Mouse (Mus musculus): ENCODE results near the gene Atxn7l1. TPM values are rescaled to one million over a fixed set of nuclear protein-coding genes. Genes with fewer than 3 reads are reported as not detected.

The Atxn7l1 gene
- polyA plus RNA-seq, 1 experiment = 176 TPM

- TF ChIP-seq POLR2A (IDR thresholded peaks at IDR 0.05; ENCODE audit: control insufficient read depth, low read depth, low read length) (no peak), CTCF (IDR thresholded peaks at IDR 0.05; ENCODE audit: control insufficient read depth, insufficient read depth, insufficient replicate concordance, low read depth, low read length) (no peak)
- H3K4me1 ChIP-seq (ENCODE audit: control insufficient read depth, insufficient read depth, low read length) = peaks cover 8% of the 10 kb centered on the region
- H3K27ac ChIP-seq (ENCODE audit: control insufficient read depth, insufficient read depth, low read depth, low read length) = no peak overlapping the region
- H3K4me3 ChIP-seq (ENCODE audit: control insufficient read depth, low read depth, low read length) = no peak overlapping the region
- H3K36me3 ChIP-seq (ENCODE audit: control insufficient read depth, insufficient read depth, low read length) = no peaks in the 10 kb centered on the region
- no peaks in the 10 kb centered on the region for H3K27me3 ChIP-seq (ENCODE audit: control insufficient read depth, insufficient read depth, low read length)
Observed at GRCm38 (mm10) chr12:33334511-33334910, 187.0 kb downstream of the Atxn7l1 start.

- Histone ChIP-seq H3K36me3 (ENCODE audit: control insufficient read depth, insufficient read depth, low read length) (no peaks in the 10 kb centered on the region), H3K27ac (ENCODE audit: control insufficient read depth, insufficient read depth, low read depth, low read length) (no peak overlapping the region), H3K27me3 (ENCODE audit: control insufficient read depth, insufficient read depth, low read length) (no peaks in the 10 kb centered on the region), H3K4me3 (ENCODE audit: control insufficient read depth, low read depth, low read length) (no peak overlapping the region), H3K4me1 (ENCODE audit: control insufficient read depth, insufficient read depth, low read length) (peaks cover 5% of the 10 kb centered on the region)
- TF ChIP-seq CTCF (IDR thresholded peaks at IDR 0.05; ENCODE audit: control insufficient read depth, insufficient read depth, insufficient replicate concordance, low read depth, low read length) (no peak), POLR2A (IDR thresholded peaks at IDR 0.05; ENCODE audit: control insufficient read depth, low read depth, low read length) (no peak)
Observed at GRCm38 (mm10) chr12:33334951-33335350, 187.5 kb downstream of the Atxn7l1 start.

- Histone ChIP-seq H3K4me1 (ENCODE audit: control insufficient read depth, insufficient read depth, low read length) (peaks cover 2% of the 10 kb centered on the region), H3K27ac (ENCODE audit: control insufficient read depth, insufficient read depth, low read depth, low read length) (no peak overlapping the region), H3K27me3 (ENCODE audit: control insufficient read depth, insufficient read depth, low read length) (no peaks in the 10 kb centered on the region), H3K4me3 (ENCODE audit: control insufficient read depth, low read depth, low read length) (no peak overlapping the region), H3K36me3 (ENCODE audit: control insufficient read depth, insufficient read depth, low read length) (no peaks in the 10 kb centered on the region)
- TF ChIP-seq CTCF (IDR thresholded peaks at IDR 0.05; ENCODE audit: control insufficient read depth, insufficient read depth, insufficient replicate concordance, low read depth, low read length) (no peak), POLR2A (IDR thresholded peaks at IDR 0.05; ENCODE audit: control insufficient read depth, low read depth, low read length) (no peak)
Observed at GRCm38 (mm10) chr12:33335410-33335809, 187.9 kb downstream of the Atxn7l1 start.

- H3K27me3 ChIP-seq (ENCODE audit: control insufficient read depth, insufficient read depth, low read length) = no peaks in the 10 kb centered on the region
- no peaks in the 10 kb centered on the region for H3K36me3 ChIP-seq (ENCODE audit: control insufficient read depth, insufficient read depth, low read length)
- H3K27ac ChIP-seq (ENCODE audit: control insufficient read depth, insufficient read depth, low read depth, low read length) = no peak overlapping the region
- no peaks in the 10 kb centered on the region; the same call in 1 of the 2 replicates for H3K4me1 ChIP-seq (ENCODE audit: control insufficient read depth, insufficient read depth, low read length)
- H3K4me3 ChIP-seq (ENCODE audit: control insufficient read depth, low read depth, low read length) = no peak overlapping the region
- TF ChIP-seq CTCF (IDR thresholded peaks at IDR 0.05; ENCODE audit: control insufficient read depth, insufficient read depth, insufficient replicate concordance, low read depth, low read length) (no peak), POLR2A (IDR thresholded peaks at IDR 0.05; ENCODE audit: control insufficient read depth, low read depth, low read length) (no peak)
Observed at GRCm38 (mm10) chr12:33336561-33337125, 189.2 kb downstream of the Atxn7l1 start.

GRCm38 (mm10) chr12:33337289-33337688 is 189.8 kb downstream of the Atxn7l1 start:
- no peak for TF ChIP-seq CTCF (IDR thresholded peaks at IDR 0.05; ENCODE audit: control insufficient read depth, insufficient read depth, insufficient replicate concordance, low read depth, low read length)
- no peak for TF ChIP-seq POLR2A (IDR thresholded peaks at IDR 0.05; ENCODE audit: control insufficient read depth, low read depth, low read length)
- H3K4me1 ChIP-seq (ENCODE audit: control insufficient read depth, insufficient read depth, low read length) = no peaks in the 10 kb centered on the region; the same call in 1 of the 2 replicates
- H3K27me3 ChIP-seq (ENCODE audit: control insufficient read depth, insufficient read depth, low read length) = no peaks in the 10 kb centered on the region
- H3K4me3 ChIP-seq (ENCODE audit: control insufficient read depth, low read depth, low read length) = no peak overlapping the region
- H3K36me3 ChIP-seq (ENCODE audit: control insufficient read depth, insufficient read depth, low read length) = no peaks in the 10 kb centered on the region
- no peak overlapping the region for H3K27ac ChIP-seq (ENCODE audit: control insufficient read depth, insufficient read depth, low read depth, low read length)

GRCm38 (mm10) chr12:33338170-33338569 is 190.7 kb downstream of the Atxn7l1 start:
- Histone ChIP-seq H3K27ac (ENCODE audit: control insufficient read depth, insufficient read depth, low read depth, low read length) (no peak overlapping the region), H3K27me3 (ENCODE audit: control insufficient read depth, insufficient read depth, low read length) (no peaks in the 10 kb centered on the region), H3K36me3 (ENCODE audit: control insufficient read depth, insufficient read depth, low read length) (no peaks in the 10 kb centered on the region), H3K4me1 (ENCODE audit: control insufficient read depth, insufficient read depth, low read length) (no peaks in the 10 kb centered on the region; the same call in 1 of the 2 replicates), H3K4me3 (ENCODE audit: control insufficient read depth, low read depth, low read length) (no peak overlapping the region)
- TF ChIP-seq CTCF (IDR thresholded peaks at IDR 0.05; ENCODE audit: control insufficient read depth, insufficient read depth, insufficient replicate concordance, low read depth, low read length) (no peak), POLR2A (IDR thresholded peaks at IDR 0.05; ENCODE audit: control insufficient read depth, low read depth, low read length) (no peak)

GRCm38 (mm10) chr12:33339822-33340221 is 192.3 kb downstream of the Atxn7l1 start:
- no peaks in the 10 kb centered on the region for H3K36me3 ChIP-seq (ENCODE audit: control insufficient read depth, insufficient read depth, low read length)
- H3K27ac ChIP-seq (ENCODE audit: control insufficient read depth, insufficient read depth, low read depth, low read length) = no peak overlapping the region
- H3K4me3 ChIP-seq (ENCODE audit: control insufficient read depth, low read depth, low read length) = no peak overlapping the region
- no peaks in the 10 kb centered on the region for H3K27me3 ChIP-seq (ENCODE audit: control insufficient read depth, insufficient read depth, low read length)
- TF ChIP-seq CTCF (IDR thresholded peaks at IDR 0.05; ENCODE audit: control insufficient read depth, insufficient read depth, insufficient replicate concordance, low read depth, low read length) (no peak), POLR2A (IDR thresholded peaks at IDR 0.05; ENCODE audit: control insufficient read depth, low read depth, low read length) (no peak)
- H3K4me1 ChIP-seq (ENCODE audit: control insufficient read depth, insufficient read depth, low read length) = no peaks in the 10 kb centered on the region; the same call in 1 of the 2 replicates
